Mouse (Mus musculus): Measurements from ENCODE around the gene Sco1.
"Not testable (repeated sequence)": the region's sequence is repeated elsewhere in the genome, so short reads cannot be mapped to it uniquely, and the experiment has no call there.

Sco1 gene

GRCm38 (mm10) chr11:67085489-67085888, 33.0 kb downstream of the Sco1 start:
- peak; percentile 46 to 80 for DNase-seq (ENCODE audit: low spot score in 2 of 2)

DNA sequence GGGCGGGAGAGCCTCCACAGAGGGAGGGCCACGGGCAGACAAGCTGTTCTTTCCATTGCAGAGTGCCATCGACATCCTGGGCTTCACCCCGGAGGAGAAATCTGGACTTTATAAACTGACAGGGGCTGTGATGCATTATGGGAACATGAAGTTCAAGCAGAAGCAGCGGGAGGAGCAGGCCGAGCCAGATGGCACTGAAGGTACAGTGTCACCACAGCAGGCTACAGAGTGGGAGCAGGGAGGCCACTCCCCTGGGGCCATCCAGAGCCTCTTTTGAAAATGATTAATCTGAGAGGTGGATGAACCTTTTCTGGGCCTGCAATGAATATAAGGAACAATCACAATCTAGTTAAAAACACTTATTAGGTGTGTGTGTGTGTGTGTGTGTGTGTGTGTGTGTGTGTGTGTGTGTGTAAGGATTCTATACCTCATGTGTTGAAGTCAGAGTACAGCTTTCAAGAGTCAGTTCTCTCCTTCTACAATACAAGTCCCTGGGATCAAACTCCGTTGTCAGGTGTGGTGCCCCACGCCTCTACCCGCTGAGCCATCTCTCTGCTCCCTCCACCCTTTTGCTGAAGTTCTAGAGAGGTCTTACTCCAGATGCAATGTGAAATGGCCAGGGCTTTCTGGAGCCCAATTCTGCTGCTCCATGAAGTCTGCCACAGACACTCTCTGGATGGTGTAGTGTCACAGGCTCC, 34.1 kb downstream of the Sco1 start:
- no peak for DNase-seq (ENCODE audit: low spot score in 2 of 2)

- DNase-seq (ENCODE audit: low spot score in 2 of 2) = no peak
Measured at GRCm38 (mm10) chr11:67087225-67087624, 34.8 kb downstream of the Sco1 start.

DNA sequence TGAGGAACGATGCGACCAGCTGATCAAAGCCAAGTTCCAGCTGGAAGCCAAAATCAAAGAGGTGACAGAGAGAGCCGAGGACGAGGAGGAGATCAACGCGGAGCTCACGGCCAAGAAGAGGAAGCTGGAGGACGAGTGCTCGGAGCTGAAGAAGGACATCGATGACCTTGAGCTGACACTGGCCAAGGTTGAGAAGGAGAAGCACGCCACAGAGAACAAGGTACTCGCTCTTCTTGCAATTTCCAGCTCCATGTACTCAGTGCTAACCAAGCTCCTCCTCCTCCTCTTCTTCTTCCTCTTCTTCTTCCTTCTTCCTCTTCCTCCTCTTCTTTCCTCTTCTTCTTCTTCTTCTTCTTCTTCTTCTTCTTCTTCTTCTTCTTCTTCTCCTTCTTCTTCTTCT, 39.9 kb downstream of the Sco1 start:
- not testable (repeated sequence) for DNase-seq (ENCODE audit: low spot score in 2 of 2)

GRCm38 (mm10) chr11:67093201-67093600, 40.7 kb downstream of the Sco1 start:
- DNase-seq (ENCODE audit: low spot score in 2 of 2) = no peak

- no peak for DNase-seq (ENCODE audit: low spot score in 2 of 2)
Measured at GRCm38 (mm10) chr11:67093652-67094051, 41.2 kb downstream of the Sco1 start.

DNA sequence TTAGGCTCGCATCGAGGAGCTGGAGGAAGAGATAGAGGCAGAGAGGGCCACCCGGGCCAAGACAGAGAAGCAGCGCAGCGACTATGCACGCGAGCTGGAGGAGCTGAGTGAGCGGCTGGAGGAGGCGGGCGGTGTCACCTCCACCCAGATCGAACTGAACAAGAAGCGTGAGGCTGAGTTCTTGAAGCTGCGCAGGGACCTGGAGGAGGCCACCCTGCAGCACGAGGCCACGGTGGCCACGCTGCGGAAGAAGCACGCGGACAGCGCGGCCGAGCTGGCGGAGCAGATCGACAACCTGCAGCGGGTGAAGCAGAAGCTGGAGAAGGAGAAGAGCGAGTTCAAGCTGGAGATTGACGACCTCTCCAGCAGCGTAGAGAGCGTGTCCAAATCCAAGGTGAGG, 42.0 kb downstream of the Sco1 start:
- DNase-seq (ENCODE audit: low spot score in 2 of 2) = no peak

GRCm38 (mm10) chr11:67097709-67098108, 45.2 kb downstream of the Sco1 start:
- DNase-seq (ENCODE audit: low spot score in 2 of 2) = no peak

DNA sequence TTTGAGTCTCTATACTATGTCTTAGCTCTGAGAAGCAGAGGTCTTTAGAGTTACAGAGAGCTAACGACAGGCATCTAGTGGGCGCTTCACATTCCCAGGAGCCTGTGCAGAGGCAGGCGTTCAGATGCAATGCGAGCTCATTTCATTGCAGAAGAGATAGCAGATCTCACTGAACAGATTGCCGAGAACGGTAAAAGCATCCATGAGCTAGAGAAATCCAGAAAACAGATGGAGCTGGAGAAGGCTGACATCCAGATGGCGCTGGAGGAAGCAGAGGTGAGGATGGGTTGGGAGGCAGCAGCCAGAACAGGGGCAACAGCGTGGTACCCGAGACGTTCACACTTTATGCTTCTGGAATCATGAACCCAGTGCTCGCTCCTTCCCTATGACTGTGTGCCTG, 46.0 kb downstream of the Sco1 start:
- DNase-seq (ENCODE audit: low spot score in 2 of 2) = peak; percentile 54 to 77

GRCm38 (mm10) chr11:67099241-67099640, 46.8 kb downstream of the Sco1 start:
- DNase-seq (ENCODE audit: low spot score in 2 of 2) = no peak

GRCm38 (mm10) chr11:67100169-67100568, 47.7 kb downstream of the Sco1 start:
- DNase-seq (ENCODE audit: low spot score in 2 of 2) = peak in 1 of 2 experiments; percentile 58

- peak; percentile 40 to 52 for DNase-seq (ENCODE audit: low spot score in 2 of 2)
Measured at GRCm38 (mm10) chr11:67101713-67102112, 49.2 kb downstream of the Sco1 start.

DNA sequence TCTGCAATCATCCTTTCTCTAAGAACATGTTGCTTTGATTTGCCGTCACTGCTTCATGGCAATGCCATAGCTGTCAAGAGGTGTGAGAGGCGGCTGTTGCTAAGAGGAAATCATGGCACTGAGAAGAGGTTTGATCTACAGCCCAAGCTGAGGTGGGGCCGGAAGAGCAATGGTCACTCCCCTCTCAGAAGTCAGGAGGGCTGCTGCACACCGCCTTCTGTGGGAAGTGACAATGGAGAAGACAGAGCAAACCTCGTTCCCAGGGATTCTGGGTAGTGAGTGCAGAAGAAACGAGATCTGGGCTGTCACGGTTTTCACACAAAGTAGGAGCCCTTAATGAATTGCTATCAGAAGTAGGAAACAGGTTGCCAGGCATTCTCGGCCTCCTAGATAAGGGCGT, 50.8 kb downstream of the Sco1 start:
- no peak for DNase-seq (ENCODE audit: low spot score in 2 of 2)

DNA sequence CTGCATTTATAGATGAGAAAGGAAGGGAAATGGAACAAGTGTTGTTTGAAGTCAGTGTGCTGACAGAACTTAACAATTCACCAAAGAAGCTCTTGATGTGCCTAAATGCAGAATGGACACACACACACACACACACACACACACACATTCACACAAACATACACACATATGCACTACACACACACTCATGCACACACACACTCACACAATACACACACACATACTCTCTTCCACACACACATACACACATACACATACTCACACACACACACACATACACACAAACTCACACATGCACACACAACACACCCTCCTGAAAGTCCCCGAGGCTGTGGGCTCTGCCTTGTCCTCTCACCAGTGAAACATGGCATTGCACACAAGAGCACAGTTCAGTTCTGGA, 51.8 kb downstream of the Sco1 start:
- no peak for DNase-seq (ENCODE audit: low spot score in 2 of 2)

DNA sequence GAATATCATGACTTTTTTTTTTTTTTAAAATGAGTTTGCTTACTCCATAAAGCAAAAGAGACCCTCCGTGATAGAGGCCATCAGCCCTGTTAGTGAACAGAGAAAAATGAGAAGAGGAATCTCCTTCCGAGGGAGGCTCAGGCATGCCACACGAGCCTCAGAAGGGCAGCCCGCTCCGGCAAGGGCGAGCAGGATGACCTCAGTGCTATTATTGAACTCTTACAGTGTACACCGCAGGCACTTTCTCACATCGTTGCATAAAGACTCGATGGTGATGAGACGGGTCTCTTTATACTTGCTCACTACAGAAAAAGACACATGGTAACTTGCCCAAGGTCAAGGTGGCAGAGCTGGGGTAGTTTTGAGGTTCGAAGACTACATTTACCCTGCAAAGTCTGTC, 52.2 kb downstream of the Sco1 start:
- DNase-seq (ENCODE audit: low spot score in 2 of 2) = no peak

GRCm38 (mm10) chr11:67105689-67106088, 53.2 kb downstream of the Sco1 start:
- no peak for DNase-seq (ENCODE audit: low spot score in 2 of 2)

DNA sequence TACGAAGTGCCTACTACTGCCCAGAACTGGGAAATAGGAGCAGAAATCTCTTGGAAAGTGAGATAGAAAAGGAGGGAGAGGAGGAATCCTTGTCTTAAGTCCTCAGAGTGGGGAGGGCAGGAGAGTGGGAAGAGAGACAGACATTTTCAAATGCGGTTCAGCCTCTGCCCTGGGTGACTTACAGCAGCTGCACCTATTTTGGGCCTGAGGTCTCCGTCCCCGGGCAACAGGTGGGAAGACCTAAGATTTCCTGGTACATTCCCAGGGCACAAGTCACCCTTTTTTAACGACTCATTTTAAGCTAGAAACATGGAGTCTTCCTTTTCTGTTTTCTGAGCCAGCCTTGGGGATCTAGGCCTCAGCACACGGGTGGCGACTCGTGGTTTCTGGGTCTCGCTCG, 54.5 kb downstream of the Sco1 start:
- no peak for DNase-seq (ENCODE audit: low spot score in 2 of 2)

DNA sequence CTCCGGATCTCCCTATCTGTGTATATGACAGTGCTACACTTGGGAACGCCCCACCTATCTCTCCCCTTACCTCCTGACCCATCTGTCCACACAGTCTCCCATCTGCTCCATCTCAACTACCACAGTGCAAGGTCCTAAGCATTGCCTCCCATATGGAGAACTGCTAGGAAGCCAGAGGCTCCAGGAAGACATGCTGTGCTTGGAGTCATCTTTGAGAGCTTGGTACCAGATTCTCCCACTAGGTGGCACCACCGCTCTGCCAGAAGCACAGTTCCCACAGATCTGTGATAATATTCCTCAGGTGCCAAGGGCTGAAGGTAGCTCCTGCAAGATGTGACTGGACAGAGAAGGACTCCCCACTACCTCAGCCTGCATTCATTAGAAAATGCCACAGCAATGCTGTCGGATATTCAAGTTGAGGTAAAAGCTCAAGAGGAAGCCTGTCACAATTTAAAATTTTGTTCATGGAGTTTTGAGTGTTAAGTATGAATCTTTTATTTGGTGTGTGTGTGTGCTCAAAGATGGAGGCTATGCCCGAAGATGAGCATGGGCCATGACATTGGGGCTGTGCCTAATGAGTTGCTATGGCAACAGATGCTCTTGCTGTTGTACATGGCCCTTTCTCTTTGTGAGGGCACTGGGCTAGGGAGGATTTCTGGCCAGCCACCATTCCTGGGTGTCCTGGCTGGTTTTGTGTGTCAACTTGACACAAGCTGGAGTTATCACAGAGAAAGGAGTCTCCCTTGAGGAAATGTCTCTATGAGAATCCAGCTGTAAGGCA, 57.9 kb downstream of the Sco1 start:
- peak; percentile 86 to 93 for DNase-seq (ENCODE audit: low spot score in 2 of 2)

GRCm38 (mm10) chr11:67112019-67112850, 59.8 kb downstream of the Sco1 start:
- DNase-seq (ENCODE audit: low spot score in 2 of 2) = peak; percentile 75 to 79

GRCm38 (mm10) chr11:67112851-67113202, 60.4 kb downstream of the Sco1 start:
- DNase-seq (ENCODE audit: low spot score in 2 of 2) = peak; percentile 82 to 87

DNA sequence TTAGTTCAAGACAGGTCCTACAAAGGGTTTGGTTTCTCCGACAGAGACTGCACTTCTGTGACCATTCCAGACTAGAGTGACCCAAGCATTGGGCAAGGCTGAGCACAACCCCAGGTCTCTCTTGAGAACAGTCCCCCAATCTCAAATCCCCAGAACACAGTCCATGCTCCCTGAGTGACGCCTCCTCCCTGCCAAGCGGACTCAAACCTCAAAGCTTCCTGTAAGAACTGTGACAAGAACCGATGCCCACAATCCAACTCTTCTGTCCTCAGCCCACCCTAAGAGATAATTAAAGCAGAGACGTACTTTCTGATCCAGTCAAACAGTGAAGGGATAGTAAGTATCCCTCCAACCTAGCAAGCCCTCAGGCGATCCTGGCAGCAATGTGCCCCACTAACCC, 60.9 kb downstream of the Sco1 start:
- no peak for DNase-seq (ENCODE audit: low spot score in 2 of 2)

DNA sequence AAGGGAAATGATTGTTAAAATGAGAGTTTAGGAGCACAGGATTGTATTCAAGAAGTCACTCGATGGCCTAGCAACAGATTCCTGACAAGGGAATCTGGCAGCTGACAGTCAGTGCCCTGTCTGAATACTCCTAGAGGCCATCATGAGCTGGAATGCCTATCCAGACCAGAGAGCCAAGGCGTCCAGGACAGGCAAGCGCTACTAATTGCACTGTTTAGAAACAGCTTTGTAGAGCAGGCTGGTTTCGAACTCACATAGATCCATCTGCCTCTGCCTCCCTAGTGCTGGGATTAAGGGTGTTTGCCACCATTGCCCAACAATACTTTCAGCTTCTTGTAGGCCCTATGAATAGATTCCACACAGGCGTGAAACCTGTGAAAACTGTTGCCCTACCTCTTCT, 61.8 kb downstream of the Sco1 start:
- DNase-seq (ENCODE audit: low spot score in 2 of 2) = no peak

DNA sequence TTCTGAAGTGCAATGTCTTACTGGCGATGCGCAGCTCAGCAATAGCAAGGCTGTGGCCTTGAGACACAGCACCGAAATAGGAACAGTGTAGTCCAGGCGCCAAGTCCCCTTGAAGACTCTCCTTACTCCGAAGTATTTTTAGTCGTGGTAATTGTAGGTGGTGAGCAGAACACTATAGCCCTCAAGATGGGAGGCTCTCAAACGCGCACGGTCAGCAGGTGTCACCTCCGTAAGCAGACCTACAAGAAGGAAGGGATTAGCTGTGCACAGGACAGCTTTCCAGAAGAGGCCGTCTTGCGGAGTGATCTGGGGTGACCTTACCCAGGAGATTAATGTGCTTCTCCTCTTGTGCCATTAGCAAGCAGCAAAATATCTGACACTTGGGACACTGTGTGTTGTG, 62.4 kb downstream of the Sco1 start:
- no peak for DNase-seq (ENCODE audit: low spot score in 2 of 2)

Data from frontal cortex, postnatal 36 days (tissue).